Mouse (Mus musculus) c-Kit-positive CD71-positive TER-119-positive erythroid progenitor cells, embryonic 14.5 days (primary cell): ENCODE data around the gene Derl3.
"Not testable (repeated sequence)": the region's sequence is repeated elsewhere in the genome, so short reads cannot be mapped to it uniquely, and the experiment has no call there.

Source experiments
- DNase-seq: peaks from one replicate; pipeline ENCODE4 v3.0.0-alpha.2; 2013; ENCODE audit warnings: low spot score

Derl3 gene

DNA sequence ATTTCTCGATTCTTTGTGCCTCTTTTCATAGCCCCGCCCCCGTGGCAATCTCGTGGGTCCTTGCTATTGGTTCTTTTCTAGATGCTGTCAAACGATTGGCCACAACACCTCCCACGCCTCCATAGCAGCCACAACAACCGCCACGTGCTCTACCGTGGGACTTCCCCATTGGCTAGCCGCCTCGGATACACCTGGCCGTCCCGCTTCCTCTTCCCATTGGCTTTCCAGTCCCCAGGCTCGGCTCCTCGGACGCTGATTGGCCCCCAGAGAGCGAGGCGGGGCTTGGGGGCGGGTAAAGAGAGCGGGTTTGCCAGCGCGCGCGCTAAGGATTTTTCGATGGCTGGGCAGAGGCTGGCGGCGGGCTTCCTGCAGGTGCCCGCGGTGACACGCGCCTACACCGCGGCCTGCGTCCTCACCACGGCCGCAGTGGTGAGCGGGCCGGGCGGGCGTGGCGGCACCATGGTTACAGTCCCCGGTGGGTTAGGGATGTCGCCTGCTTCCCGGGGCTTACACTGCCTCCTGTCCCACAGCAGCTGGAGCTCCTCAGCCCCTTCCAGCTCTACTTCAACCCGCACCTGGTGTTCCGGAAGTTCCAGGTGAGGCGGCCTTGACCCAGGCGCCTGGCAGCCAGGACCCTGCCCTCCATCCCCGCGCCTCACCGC lies at the start of gene Derl3:
TSS of gene Derl3 (plus strand) at position 325 of the 662 bp plus-strand sequence.
- DNase-seq, result peak; percentile 93

DNA sequence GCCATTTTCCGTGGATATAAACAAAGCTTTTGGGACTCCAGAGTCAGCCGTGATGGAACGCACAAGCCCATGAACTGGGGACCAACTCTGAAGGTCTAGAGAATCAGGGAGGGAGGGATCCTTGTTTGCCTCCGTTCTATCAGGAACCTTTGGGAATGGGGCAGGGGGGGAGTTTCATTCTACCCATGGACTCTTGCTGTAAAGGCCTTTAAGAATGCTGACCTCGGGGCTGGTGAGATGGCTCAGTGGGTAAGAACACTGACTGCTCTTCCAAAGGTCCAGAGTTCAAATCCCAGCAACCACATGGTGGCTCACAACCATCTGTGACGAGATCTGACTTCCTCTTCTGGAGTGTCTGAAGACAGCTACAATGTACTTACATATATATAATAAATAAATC lies 49.3 kb upstream of the Derl3 start:
- DNase-seq, result not testable (repeated sequence)

DNA sequence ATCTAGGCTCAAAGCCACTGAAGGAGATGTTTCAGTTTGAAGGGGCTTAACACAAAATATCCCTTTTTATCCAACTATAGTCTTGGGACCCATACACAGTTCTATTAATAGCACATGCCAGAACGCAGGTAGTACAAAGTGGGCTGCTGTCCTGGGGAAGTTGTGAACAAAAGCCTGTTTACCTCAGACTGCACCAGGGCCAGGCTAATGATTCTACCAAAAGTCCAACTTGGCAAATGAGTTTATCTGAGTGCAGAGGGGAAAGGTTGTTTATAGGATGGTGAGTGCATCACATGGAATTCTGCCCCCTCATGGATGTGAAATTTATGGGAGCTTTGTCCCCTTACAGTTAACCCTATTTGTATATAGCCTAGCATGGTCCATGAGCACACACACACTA lies 48.4 kb upstream of the Derl3 start:
- DNase-seq, result no peak

DNA sequence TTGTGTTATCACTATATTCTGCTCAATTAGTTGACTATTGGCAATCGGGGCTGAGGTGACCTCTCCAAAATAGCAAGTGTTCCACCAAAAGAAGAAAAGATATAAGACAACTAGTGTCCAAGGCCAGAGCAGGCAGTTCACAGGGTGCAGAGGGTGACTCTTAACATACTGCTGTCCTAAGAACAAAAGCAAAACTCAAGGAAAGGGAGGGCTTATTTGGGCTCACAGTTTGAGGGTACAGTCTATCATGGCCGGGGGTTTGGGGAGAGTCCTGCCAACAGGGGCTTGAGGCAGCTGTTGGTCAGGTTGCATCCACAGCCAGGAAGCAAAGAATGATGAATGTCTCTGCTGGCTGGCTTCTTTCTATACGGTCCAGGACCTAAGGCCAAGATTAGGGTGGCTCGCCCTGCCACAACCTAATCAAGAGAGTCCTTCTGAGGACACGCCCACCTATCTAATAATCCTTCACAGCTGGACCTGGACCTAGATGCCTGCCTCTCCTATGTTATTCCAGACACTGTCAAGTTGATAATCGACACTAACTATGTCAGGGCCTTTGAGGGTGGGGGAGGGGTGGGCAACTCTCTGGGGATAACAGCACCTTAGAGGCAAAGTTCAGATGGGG lies 47.8 kb upstream of the Derl3 start:
- peak; percentile 73 for DNase-seq

DNA sequence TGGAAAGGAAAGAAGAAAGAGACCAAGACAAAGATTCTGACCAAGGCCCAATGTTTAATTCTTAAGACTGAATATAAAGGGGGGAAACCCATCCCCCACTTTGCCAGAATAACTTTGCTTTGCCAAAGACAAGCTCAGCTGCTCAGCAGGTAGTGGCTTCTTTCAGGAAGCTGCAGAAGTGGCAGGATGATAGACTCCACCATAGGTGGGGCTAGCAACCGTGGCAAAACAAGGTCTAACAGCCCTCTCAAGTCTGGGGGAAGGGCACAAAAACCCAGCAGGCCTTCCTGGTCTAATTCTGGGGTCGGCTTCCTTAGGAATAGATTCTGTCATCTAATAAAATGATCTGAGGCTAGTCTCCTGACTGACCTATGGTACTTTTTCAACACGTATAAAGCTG lies 44.8 kb upstream of the Derl3 start:
- no peak for DNase-seq

DNA sequence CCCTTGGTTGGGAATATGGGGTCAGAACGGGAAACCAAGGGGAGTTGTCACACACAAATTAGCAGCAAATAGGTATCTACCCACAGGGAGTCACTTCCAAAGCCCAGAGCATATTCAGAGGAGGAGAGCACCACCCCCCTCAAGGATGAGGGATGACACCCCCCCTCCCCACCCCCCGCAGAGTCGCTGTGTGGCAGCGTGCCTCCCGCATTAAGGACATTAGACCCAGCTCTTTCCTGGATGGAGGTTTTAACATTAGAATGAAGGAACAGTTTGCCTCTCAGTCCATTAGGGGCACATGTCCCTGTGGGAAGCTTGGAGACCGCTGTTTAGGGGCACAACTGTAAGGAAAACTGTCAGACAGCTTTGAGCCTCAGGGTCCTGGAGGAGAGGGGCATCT lies 42.1 kb upstream of the Derl3 start:
- DNase-seq, result no peak

DNA sequence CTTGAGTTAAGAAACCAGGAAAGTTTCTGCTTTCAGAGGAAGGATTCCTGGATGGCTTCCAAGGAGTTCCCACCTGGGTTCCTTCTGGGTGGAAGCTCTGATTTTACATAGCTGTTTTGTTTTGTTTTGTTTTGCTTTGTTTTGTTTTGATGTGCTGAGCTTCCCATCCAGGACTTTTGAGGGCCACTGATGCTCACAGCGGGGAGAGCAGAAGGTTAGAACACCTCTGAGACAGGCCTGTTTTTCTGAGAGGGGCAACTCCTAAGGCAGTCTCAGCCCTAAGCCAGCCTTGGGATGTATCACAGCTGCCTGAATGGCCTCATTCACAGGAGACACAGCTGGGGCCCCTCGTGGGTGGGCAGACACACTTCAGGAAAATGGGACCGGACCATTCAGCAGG lies 41.5 kb upstream of the Derl3 start:
- DNase-seq, result no peak

DNA sequence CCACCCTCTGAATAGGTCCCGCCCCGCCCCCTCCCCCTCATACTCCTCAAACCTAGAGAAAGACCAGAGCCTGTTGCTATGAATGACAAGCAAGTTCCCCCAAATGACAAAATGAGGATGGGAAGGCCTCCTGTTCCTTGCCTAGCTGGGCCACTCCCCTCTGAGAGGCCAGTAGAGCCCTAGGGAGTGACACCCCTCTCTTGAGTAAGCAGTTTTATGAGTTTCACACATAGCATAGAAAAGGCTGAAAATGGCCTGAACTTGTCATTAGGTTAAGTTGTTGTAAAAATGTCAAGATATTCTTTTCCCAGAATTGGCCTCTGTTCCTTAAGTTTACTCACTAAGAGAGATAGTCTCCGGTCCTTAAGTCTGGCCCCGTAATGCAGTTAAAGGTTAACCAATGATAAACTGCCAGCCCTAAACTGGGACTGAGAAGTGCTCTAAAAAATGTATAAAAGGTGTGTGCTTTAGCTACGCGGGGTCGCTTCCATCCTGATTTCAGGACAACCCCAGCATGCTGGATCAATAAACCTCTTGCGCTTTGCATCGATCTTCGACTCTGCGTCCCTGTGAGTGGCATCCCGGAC lies 40.6 kb upstream of the Derl3 start:
- no peak for DNase-seq

DNA sequence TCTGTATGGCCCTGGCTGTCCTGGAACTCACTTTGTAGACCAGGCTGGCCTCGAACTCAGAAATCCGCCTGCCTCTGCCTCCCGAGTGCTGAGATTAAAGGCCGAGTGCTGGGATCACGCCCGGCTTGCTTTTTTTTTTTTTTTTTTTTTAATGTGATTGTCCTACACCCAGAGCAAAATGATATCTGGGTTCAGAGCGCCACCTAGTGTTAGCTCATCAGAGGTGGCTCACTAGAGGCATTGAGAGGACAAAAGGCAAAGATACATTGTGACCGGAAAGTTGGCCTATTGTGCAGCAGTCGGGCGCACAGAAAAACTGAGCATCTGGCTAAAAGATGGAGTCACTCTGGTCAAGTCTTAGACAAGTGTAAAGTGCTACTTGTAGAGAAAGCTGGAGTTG lies 39.8 kb upstream of the Derl3 start:
- DNase-seq, result peak; percentile 88

DNA sequence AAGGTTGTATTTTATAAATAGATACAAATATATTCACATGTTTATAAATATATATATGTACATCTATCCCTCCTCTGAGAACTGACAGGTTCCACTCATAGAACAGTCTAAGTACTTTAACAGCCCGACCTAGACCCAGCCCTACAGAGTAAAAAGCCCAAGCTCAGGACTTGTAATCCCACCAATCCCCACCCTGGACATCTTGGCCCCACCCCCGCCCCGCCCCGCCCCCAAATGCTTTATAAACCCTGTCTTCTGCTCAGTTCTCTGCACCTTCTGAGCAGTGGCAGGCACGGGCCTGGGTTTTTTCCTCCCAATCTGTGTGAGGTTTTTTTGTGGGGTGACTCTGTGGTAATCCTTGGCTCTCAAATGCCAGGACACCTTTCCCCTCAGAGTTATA lies 39.1 kb upstream of the Derl3 start:
- no peak for DNase-seq

DNA sequence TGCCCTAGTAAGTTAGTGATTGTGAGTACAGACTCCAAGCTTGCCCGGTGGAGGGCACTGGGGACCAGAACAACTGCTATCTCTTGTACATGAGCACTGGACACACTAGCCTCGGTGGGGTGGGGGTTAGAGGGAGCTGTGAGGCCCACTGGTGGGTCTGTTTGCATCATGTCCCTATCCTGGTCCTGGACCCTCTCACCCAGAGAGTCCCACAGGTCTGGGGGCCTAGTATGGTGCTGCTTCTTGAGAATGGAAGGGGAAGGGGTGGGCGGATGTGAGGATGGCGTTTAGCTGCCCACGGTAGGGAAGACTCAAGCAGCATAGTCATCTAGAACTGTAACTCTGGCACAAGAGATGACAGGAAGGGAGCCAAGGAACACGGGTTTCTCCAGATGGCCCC lies 38.4 kb upstream of the Derl3 start:
- DNase-seq, result no peak

DNA sequence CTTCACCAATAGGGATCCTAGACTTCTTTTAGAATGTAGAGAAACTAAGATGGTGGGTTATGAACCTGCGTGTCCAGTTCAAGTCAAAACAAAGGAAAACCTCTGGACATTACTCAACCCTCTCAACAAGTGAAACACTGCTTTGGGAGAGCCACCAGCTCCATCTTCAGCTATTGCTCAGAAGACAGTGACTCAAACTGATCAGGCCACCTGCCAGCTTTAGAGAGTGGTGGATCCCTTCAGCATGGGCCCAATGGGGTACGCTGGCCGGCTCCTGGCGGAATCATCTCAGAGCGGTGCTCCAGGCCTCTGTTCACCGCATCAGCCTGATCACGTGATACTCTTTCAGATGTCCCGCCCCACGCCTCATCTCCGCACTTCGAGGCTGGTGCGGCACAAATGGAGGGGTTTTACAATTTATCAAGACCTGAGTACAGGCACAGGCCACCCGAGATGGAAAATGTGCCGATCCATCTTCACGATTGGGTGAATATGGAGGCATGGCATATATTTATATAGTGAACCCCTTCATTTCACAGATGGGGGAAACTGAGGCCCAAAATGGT lies 37.7 kb upstream of the Derl3 start:
- DNase-seq, result no peak

DNA sequence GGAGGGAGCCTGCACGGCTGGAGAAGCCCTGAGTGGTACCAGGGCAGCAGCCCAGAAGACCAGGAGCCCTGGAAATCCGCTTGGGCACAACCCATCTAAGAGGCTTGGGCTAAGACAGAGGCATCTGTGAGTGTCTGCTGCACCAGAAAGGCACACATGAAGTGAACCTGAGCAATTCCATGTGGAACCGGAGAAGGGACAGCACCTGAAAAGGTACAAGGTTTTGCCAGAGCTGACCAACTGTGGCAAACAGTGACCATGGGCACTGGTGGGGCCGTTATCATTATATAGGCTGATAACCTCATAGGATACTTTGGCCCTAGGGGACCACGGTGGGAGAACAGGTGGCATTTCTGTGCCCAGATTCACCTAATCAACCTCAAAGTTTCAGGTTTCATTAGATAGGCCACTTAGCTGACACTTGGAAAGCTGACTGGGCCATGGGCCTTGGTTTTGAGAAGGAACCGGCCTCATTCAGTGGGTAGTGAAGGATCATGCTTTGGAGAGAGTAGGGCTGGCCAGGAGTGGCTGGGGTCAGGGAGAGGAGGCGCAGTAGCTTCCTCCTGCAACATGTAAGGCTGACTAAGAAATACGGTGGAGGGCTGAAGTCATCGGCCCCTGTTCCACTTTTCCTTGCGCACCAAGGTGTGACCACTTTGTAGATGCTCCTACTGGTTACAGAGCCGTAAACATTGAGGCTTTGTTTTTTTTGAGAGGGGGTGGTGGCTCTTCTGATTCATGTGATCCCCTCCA lies 36.9 kb upstream of the Derl3 start:
- DNase-seq, result no peak

DNA sequence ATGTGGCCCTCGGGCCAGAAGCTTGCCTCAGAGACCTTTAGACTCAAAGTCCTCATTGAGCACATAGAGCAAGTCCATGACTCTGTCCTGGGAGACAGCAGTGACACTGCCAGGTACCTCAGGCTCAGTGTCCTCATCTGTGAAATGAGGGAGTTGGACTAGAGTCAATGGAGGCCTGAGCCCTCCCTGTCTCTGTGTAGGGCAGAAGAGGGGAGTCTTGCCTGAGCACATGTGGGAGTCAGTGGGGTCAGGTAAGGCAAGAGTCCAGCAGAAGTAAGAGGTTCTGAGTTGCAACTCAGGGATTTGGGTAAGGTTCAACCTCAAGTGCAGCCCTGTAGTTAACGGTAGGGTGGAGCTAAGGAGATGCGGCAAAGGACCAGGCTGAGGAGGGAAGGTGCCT lies 36.2 kb upstream of the Derl3 start:
- DNase-seq, result no peak

DNA sequence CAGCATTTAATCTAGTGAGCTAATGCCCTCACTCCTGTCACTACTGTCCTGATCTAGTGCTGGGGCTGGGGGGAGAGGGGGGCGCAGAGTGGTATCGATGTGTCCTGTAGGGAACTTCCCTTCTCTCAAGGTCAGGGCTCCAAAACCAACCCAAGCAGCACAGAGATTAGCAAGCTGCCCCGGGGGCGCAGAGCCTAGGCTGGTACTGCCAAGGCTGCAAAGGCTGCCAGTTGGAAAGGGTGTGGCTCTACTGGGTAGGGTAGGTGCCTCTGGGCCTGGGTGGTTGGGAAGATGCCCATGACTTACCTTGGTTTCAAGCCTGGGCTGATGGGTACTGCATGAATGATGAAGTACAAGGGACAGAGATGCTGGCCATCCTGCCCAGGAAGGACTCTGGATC lies 35.6 kb upstream of the Derl3 start:
- no peak for DNase-seq

DNA sequence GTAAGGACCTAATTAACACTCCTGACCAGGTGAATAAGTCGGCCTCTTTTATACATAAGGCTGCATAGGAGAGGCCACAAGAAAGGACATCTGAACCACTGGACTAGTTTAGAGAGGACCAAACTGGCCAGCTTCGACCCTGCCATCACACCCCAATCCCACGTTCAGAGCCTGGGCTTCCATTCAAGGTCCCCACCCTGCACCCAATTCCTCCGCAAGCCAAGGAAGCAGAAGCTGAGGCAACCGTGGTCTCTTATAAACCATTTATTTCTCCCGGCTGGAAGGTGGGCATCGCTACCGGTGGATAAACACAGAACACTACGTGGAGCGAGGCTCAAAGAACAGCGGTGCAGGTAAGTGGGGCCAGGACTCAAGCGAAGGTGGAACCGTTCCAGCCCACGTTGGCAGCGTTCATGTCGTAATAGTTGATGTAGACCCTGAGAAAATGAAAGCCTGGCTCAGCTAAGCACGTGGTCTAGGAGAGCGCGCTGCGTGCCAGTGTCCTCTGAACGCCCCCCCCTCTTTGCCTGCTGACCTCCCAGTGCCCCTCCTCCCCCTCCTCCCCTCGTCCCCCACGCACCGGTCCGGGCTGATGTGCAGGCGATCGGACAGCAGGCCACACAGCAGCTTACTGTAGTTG lies 34.0 kb upstream of the Derl3 start:
- DNase-seq, result no peak

DNA sequence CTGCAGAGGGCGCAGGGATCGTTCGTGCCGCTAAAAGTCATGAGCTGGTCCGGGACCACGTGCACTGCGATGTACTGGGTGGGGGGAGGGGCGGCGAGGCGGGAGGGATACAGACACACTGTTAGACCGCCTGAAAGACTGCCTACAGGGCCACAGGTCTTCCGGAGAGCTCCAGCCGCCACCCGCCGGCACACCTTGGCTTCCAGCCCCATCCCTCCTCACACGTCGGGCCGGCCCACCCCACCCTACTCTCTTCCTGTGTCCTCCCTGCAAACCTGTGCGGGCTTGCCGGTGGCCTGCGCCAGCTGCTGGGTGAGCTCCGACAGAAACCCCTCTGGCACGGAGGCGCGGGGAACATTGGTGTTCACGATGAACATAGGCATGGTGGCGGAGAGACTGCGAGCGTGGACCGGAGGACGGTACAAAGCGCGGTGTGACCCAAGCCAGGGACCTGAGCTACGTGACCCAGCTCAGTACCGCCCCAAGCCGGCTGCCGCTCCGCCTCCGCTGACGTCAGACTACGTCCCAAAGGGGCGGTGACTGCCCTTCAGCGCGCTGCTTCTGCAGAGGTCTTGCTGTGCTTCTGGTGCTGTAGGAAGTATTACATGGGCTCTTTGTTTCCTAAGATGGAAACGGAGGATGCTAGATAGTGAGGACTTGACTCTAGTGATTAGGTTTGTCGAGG lies 33.3 kb upstream of the Derl3 start, which contains the start of gene Mif:
TSS of gene Mif (minus strand) at position 455 of the 685 bp plus-strand sequence.
- peak; percentile 86 for DNase-seq

DNA sequence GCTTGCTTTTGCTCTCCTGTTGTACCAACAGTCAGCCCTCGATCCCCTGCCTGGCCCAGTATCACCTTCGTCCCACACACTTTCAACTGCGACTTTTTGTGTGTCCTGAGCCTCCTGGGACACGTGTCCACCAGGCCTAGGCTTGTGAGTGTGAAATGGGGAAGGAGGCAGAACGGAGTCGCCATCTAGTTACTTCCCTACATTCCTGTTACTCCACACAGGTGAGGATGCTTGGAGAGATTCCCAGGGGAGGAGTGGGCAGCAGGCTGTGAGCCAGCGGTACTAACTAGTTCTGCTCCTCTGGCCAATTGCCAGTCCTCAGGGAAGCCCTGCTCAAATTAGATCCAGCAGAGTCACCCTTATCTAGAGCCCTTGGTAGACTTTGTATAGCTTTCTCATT lies 32.5 kb upstream of the Derl3 start:
- DNase-seq, result no peak

DNA sequence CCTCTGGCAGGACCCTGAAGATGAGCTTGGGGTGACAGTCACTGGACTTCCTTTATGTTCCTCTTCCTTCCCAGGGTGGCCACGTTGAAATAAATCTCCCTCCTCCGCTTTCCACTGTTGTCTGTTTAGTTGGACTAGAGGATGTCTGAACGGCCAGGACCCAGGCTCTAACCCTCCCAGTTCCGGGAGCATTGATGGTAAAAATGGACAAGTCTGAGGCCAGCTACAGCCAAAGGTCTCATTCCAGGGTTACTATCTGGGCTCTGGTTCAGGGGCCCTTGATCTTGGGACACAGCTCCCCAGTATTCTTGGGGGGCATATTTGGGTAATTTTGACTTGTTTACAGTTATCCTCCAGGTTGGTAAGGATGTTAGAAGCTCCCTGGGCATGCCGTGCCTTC lies 31.6 kb upstream of the Derl3 start:
- no peak for DNase-seq

DNA sequence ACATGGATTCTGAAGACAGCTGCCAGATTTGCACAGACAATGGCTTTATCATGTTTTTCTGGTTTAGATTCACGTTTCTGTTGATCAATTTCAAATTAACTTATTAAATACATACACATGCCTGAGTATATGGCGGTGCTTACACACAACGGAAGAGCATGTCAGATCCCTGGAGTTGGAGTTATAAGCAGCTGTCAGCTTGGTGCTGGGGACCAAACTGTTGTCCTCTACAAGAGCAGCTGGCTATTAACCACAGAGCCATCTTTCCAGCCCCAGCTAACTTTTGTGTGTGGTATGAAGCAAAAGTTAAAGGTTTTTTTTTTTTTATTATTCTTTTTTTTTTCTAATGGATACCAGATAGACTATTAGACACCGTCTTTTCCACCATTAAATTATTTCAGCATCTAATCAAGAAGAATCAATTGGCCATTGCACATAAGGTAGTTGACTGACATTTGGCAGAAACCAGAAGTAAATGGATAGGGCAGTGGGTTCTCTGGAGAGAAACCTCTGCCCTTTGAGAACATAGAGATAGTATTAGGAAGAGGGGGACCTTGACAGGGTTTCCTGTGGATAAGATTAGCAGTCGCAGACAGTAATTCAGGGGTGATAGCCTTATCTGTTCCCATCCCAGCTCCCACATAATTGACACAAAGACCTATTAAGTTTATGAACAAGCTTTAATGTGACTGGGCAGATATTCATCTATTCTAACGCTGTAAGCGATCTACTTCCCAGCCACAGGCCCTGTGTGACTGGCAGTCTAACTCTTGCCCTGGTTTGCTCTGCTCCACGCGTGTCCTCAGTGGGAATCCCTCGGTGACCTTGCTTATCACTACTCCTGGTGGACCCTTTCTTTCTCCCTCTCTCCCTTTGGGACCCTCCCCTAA lies 20.9 kb upstream of the Derl3 start:
- no peak for DNase-seq
